Mouse (Mus musculus) gastrocnemius, postnatal 25 days (tissue): ENCODE results near the gene Fam19a5. TPM values are rescaled to one million over a fixed set of nuclear protein-coding genes. Genes with fewer than 3 reads are reported as not detected.

Experiments
- DNase-seq: peaks from one replicate; pipeline ENCODE4 v3.0.0; 2022
- total RNA-seq, 2 experiments: library from RNA; stranded (reverse); gene quantifications; 1 replicate in 1 of 2; 2 replicates in 1 of 2; pipeline ENCODE4 v1.2.3; 2021

Gene Fam19a5
- total RNA-seq, 2 experiments from 2014 or later = 1.4 to 2.0 TPM

GRCm38 (mm10) chr15:87666041-87666750 is 122.1 kb downstream of the Fam19a5 start:
- DNase-seq = no peak

GRCm38 (mm10) chr15:87667416-87667815 is 123.3 kb downstream of the Fam19a5 start:
- no peak for DNase-seq

- no peak for DNase-seq
Observed at GRCm38 (mm10) chr15:87668112-87668511, 124.0 kb downstream of the Fam19a5 start.

- DNase-seq = no peak
Observed at GRCm38 (mm10) chr15:87671929-87672328, 127.8 kb downstream of the Fam19a5 start.

- DNase-seq = no peak
Observed at GRCm38 (mm10) chr15:87678711-87679110, 134.6 kb downstream of the Fam19a5 start.

- DNase-seq = no peak
Observed at GRCm38 (mm10) chr15:87682410-87682809, 138.3 kb downstream of the Fam19a5 start.

GRCm38 (mm10) chr15:87686415-87687040 is 142.4 kb downstream of the Fam19a5 start:
- no peak for DNase-seq

GRCm38 (mm10) chr15:87691271-87691955 is 147.3 kb downstream of the Fam19a5 start:
- no peak for DNase-seq

GRCm38 (mm10) chr15:87691958-87692357 is 147.9 kb downstream of the Fam19a5 start:
- no peak for DNase-seq

- DNase-seq = no peak
Observed at GRCm38 (mm10) chr15:87692394-87692793, 148.3 kb downstream of the Fam19a5 start.

- no peak for DNase-seq
Observed at GRCm38 (mm10) chr15:87692865-87693513, 148.9 kb downstream of the Fam19a5 start.

GRCm38 (mm10) chr15:87697433-87697996 is 153.4 kb downstream of the Fam19a5 start:
- no peak for DNase-seq

GRCm38 (mm10) chr15:87698562-87699320 is 154.6 kb downstream of the Fam19a5 start:
- no peak for DNase-seq

- no peak for DNase-seq
Observed at GRCm38 (mm10) chr15:87702821-87703220, 158.7 kb downstream of the Fam19a5 start.

GRCm38 (mm10) chr15:87703334-87703733 is 159.2 kb downstream of the Fam19a5 start:
- no peak for DNase-seq

- no peak for DNase-seq
Observed at GRCm38 (mm10) chr15:87711790-87712189, 167.7 kb downstream of the Fam19a5 start.

- DNase-seq = no peak
Observed at GRCm38 (mm10) chr15:87712221-87712620, 168.1 kb downstream of the Fam19a5 start.

GRCm38 (mm10) chr15:87715037-87715676 is 171.1 kb downstream of the Fam19a5 start:
- DNase-seq = no peak

GRCm38 (mm10) chr15:87717056-87717455 is 173.0 kb downstream of the Fam19a5 start:
- no peak for DNase-seq

- DNase-seq = no peak
Observed at GRCm38 (mm10) chr15:87723455-87723986, 179.4 kb downstream of the Fam19a5 start.
